Mouse (Mus musculus) urinary bladder, postnatal 25 days (tissue): ENCODE measurements at regions not wholly inside any gene's neighbourhood (a gene's known extent, or its start where the extent isn't known, plus 50 kb on each side); places are given as distances from the start of the nearest gene placed in this dataset.

Experiments
- DNase-seq: peaks from one replicate; pipeline ENCODE4 v3.0.0; 2022; ENCODE audit warnings: low spot score

DNA sequence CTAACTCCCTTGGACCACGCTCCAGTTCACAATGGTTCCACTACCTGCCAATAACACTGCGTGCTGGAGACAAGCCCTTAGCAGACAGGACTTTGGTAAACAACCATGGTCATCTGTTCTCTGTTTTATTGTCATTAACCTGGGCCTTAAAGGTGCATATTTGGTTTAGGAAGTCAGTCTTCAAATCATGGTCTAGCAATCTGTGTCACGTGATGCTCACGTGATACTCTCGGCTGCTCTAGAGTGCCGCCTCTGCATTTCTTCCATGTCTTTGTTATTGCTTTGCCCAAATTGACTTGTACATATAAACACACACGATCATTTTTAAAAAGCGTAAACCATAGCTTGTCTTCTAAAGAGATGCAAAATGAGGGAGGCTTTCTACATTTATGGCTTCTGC, 139.8 kb upstream of the 4930535I16Rik start:
- no peak for DNase-seq

GRCm38 (mm10) chr4:124054240-124054760, 136.5 kb upstream of the 4930535I16Rik start:
- no peak for DNase-seq

GRCm38 (mm10) chr4:124053340-124054038, 135.7 kb upstream of the 4930535I16Rik start:
- no peak for DNase-seq

DNA sequence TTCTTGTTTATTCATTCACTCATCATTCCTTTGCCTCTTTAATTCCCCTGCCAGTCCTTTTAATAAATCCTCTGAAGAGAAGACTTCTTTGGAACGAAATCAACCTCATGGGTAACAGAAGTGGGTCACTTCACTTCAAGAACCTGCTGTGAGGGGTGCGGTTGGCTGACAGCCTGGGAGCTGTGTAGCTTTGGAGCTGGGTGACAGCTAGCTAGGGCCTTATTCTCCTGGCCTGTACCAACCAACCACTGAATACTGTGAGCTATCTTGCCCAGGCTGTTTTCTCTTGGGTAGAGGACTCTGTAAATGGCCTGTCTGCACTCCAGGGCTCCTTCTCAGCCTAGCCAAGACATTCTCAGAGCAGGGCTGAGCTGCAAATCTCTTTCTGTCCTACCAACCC, 134.6 kb upstream of the 4930535I16Rik start:
- DNase-seq, result no peak

- no peak for DNase-seq
Measured at GRCm38 (mm10) chr4:124048348-124048831, 130.6 kb upstream of the 4930535I16Rik start.

GRCm38 (mm10) chr4:124047898-124048297, 130.1 kb upstream of the 4930535I16Rik start:
- DNase-seq, result no peak

GRCm38 (mm10) chr4:124036483-124036882, 118.7 kb upstream of the 4930535I16Rik start:
- no peak for DNase-seq

DNA sequence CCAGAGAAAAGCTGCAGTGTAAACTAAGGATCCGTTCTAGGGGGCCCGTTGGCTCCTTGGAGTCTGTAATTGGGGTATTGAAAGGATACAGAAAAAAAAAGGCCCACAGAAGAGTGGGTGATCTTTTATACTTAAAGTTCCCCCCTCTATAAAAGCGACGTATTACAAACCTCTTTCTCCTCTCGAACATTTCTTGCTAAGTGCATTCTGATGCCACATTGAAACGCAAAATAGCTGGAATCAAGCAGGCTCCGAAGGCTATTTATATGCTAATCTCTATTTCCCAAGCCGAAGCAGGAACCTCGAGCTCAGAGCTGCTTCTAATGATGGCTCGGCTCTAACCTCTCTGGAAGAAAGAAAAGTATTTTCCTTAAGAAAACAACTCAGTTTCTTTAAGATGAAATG, 117.8 kb upstream of the 4930535I16Rik start:
- no peak for DNase-seq

DNA sequence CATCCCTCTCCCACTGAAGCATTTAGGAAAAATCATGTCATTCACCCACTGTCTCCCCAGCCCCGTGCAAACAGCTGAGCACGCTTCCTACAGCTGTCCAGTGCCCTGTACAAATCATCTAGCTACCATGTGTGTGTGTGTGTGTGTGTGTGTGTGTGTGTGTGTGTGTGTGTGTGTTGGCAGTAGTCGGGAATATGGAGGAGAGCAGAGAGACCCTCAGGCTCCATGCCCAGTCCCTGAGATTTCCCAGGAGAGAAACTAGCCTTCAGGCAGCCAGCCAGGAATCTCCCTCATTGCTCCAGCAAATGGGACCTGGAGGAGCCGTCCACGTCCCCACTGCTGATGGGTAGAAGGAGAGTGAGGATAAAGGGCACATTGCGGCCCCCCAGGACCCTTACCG, 117.4 kb upstream of the 4930535I16Rik start:
- no peak for DNase-seq

GRCm38 (mm10) chr4:124028061-124028460, 110.2 kb upstream of the 4930535I16Rik start:
- no peak for DNase-seq

DNA sequence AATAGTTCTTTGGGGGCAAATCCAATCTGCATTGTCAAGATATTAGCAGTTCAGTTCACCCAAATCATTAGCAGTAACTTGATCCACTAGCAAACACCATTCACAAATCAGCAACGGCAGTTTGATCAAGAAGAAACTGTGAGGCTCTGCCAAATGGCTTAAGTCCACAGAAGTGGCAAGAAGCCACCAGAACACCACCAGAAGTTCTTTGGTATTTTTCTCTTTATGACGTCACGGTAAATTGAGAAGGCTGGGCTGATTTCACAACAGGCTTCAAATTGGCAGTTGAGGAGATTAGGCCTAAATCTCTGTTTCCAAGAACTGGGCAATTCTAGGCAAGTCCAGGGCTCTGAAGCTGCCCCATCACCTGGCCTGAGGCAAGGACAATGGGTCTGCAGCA, 98.6 kb upstream of the 4930535I16Rik start:
- DNase-seq, result no peak

- DNase-seq, result no peak
Measured at GRCm38 (mm10) chr4:124015323-124015722, 97.5 kb upstream of the 4930535I16Rik start.

GRCm38 (mm10) chr4:124012406-124012805, 94.6 kb upstream of the 4930535I16Rik start:
- no peak for DNase-seq

- DNase-seq, result no peak
Measured at GRCm38 (mm10) chr4:124008725-124009124, 90.9 kb upstream of the 4930535I16Rik start.

DNA sequence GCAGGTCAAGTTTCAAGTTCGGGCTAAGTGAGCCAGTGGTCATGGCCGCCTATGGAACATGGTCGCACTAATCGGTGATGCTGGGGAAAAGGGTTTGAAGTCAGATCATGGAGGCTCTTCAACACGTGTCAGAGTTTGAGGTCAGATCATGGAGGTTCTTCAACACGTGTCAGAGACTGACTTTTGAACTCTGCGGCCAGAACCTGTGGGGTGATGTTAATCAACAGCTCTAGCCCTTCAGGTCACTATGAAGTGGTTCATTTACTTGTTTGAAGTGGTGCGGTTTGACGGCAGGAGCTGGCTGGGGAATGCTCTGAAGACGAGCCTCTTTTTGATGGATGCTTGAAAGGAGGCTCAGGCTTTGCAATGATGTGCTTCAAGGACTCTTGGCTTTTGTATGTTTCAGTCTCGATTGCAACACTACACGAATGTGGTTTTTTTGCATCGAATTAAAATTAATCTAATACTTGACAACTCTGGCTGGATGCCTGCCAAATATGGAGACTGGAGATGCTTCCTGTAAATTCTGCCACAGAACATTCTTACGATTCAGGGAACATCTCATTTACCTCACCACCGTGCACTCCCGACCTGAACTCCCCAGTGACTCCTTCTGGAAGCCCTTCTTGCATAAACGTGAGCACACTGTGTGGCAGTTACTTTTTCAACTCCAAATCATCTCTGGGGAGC, 87.9 kb upstream of the 4930535I16Rik start:
- no peak for DNase-seq

- DNase-seq, result no peak
Measured at GRCm38 (mm10) chr4:124002760-124003159, 84.9 kb upstream of the 4930535I16Rik start.

DNA sequence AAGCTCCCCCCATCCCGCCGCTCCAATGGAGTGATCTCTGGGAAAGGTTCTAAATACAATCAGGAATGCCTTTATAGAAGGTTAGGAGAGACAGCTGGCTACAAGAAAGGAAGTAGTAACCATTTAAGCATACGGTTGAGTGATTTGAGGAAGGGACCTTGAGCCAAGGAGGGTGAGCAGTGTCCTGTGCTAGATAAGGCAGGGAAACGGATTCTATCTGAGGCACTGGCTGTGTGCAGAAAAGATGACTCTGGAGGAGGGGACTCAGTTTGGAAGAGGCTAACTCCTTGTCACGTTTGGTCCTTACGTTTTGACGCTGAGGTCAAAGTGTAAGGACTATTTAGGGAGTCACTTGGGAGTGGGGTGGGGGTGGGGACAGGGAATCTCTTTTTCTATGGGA, 84.3 kb upstream of the 4930535I16Rik start:
- DNase-seq, result no peak

DNA sequence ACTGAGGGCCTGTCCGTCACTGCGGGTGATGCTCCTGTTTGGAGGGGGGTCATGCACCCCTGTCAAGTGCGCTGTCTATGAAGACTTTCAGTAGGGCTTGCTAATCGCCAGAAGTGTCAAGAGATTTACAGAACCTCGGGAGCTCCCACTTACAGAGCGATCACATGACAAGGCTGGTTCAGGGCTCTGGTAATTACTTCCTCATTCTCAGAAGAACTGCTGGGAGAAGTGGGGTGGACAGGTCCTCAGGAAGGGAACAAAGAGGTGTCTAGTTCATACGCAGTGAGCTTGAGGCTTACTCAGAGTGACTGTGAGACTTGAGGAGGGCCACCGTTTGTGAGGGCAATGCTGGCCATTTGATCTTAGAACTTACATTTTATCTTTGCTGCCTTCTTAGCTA, 78.0 kb upstream of the 4930535I16Rik start:
- DNase-seq, result no peak

- no peak for DNase-seq
Measured at GRCm38 (mm10) chr4:123991223-123991622, 73.4 kb upstream of the 4930535I16Rik start.

- DNase-seq, result peak; percentile 26
Measured at GRCm38 (mm10) chr4:123990293-123991185, 72.7 kb upstream of the 4930535I16Rik start.
